Comparison of ENCODE assay signal across 20 mouse cellular contexts in the genomic region with DNA sequence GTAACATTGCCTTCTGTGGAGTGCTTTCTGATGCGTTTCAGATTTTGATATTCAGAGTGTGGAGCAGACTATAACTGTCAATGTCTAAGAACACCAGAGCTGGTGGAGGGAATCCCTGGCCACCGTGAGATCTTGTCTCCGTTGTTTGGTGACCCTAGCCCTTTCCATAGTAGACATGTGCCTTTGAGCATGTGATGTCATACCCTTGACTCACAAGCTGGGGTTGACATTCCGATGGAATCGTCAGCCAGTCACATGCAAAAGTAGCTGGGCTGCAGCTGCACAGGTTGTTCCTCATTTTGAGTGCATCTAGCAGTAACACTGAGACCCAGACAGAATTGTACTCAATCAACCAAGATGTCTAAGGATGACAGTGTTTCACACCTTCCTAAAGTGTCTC. TPM values are rescaled to one million over a fixed set of nuclear protein-coding genes. Genes with fewer than 3 reads are reported as not detected.
DNase-seq lines count a peak whose midpoint lies in the region; ATAC-seq lines count a peak whose summit lies in the region.
"Had no signal": no experiment of that assay in that cellular context is flagged by ENCODE, and none has a peak within 500 bp of the region (broad histone marks: within the 10 kb centered on the region; RNA-seq: fewer than 3 reads in every experiment).

No protein-coding gene starts in this region.

- no peak overlapping the region for H3K27ac ChIP-seq in neural tube, embryonic 12.5 days
- H3K27ac ChIP-seq in hindbrain, embryonic 14.5 days = no peak overlapping the region
- H3K27ac ChIP-seq in neural tube, embryonic 14.5 days (ENCODE audit: low read depth, low read length) = no peak overlapping the region
- H3K27ac ChIP-seq in intestine, embryonic 15.5 days = no peak overlapping the region
- H3K27ac ChIP-seq: embryonic facial prominence, embryonic 12.5 days; kidney, postnatal 0 days had no signal

- H3K4me2 ChIP-seq in neural tube, embryonic 12.5 days (replicated peaks) = 0 out of 2 replicates have a peak overlapping the region, but pooled peaks have one; percentile 21
- H3K4me2 ChIP-seq in hindbrain, embryonic 14.5 days (replicated peaks) = peak overlapping the region; percentile 40
- H3K4me2 ChIP-seq in neural tube, embryonic 14.5 days (ENCODE audit: low read depth, low read length) = peak overlapping the region; percentile 29
- no peak overlapping the region for H3K4me2 ChIP-seq in intestine, embryonic 15.5 days (replicated peaks)
- H3K4me2 ChIP-seq: embryonic facial prominence, embryonic 12.5 days had no signal

- peak; percentile 80 for DNase-seq in heart, adult 11 months
- no peak for DNase-seq in heart, postnatal 4 days
- DNase-seq in neural tube, embryonic 10.5 days (ENCODE audit: extremely low spot score, low spot score) = no peak
- DNase-seq in hindbrain, embryonic 14.5 days (ENCODE audit: low spot score) = no peak
- DNase-seq in left cerebral cortex, postnatal 25 days (ENCODE audit: low spot score in 2 of 2) = no peak
- DNase-seq: cerebellum, adult 8-10 months; gastrocnemius, postnatal 36 days; kidney, adult 18-20 months; liver; liver, postnatal 0 days; lung, postnatal 14 days; thymus, postnatal 14 days had no signal

- no peaks in the 10 kb centered on the region for H3K36me3 ChIP-seq in neural tube, embryonic 12.5 days
- H3K36me3 ChIP-seq in hindbrain, embryonic 14.5 days (replicated peaks; ENCODE audit: control insufficient read depth, insufficient read depth) = no peaks in the 10 kb centered on the region
- H3K36me3 ChIP-seq in neural tube, embryonic 14.5 days (ENCODE audit: control insufficient read depth, insufficient read depth, low read length) = no peaks in the 10 kb centered on the region
- H3K36me3 ChIP-seq in intestine, embryonic 15.5 days = no peaks in the 10 kb centered on the region

- intact Hi-C loops in left cerebral cortex, postnatal 25 days (cut with DNase I) = loop anchor here (5.0 kb wide), 1 partner anchor 208 kb away; no protein-coding TSS in a partner anchor

- H3K9me3 ChIP-seq in neural tube, embryonic 12.5 days = no peaks in the 10 kb centered on the region
- H3K9me3 ChIP-seq in hindbrain, embryonic 14.5 days (ENCODE audit: control insufficient read depth, low read length) = no peaks in the 10 kb centered on the region
- H3K9me3 ChIP-seq in neural tube, embryonic 14.5 days (ENCODE audit: control insufficient read depth, low read length) = no peaks in the 10 kb centered on the region
- no peaks in the 10 kb centered on the region for H3K9me3 ChIP-seq in intestine, embryonic 15.5 days
- H3K9me3 ChIP-seq: embryonic facial prominence, embryonic 12.5 days had no signal

- H3K4me1 ChIP-seq in neural tube, embryonic 12.5 days = peaks cover 59% of the 10 kb centered on the region
- H3K4me1 ChIP-seq in hindbrain, embryonic 14.5 days (replicated peaks; ENCODE audit: control insufficient read depth, insufficient read depth, low read length) = peaks cover 30% of the 10 kb centered on the region
- H3K4me1 ChIP-seq in neural tube, embryonic 14.5 days (ENCODE audit: control insufficient read depth, insufficient read depth, low read length) = peaks cover 36% of the 10 kb centered on the region
- no peaks in the 10 kb centered on the region for H3K4me1 ChIP-seq in intestine, embryonic 15.5 days (replicated peaks)

- no peak for ATAC-seq in neural tube, embryonic 12.5 days (ENCODE audit: low FRiP score, low read depth)
- no peak for ATAC-seq in hindbrain, embryonic 14.5 days (ENCODE audit: low FRiP score)
- no peak for ATAC-seq in neural tube, embryonic 14.5 days (ENCODE audit: low read depth)
- ATAC-seq in intestine, embryonic 15.5 days = no peak
- ATAC-seq: forebrain, embryonic 14.5 days; liver, postnatal 0 days had no signal

- no peak overlapping the region for H3K4me3 ChIP-seq in neural tube, embryonic 12.5 days
- no peak overlapping the region for H3K4me3 ChIP-seq in hindbrain, embryonic 14.5 days (replicated peaks; ENCODE audit: low read length)
- no peak overlapping the region for H3K4me3 ChIP-seq in neural tube, embryonic 14.5 days (ENCODE audit: low read depth, low read length)
- no peak overlapping the region for H3K4me3 ChIP-seq in intestine, embryonic 15.5 days (replicated peaks)
- H3K4me3 ChIP-seq: embryonic facial prominence, embryonic 12.5 days; erythroblast, embryonic 14.5 days; myocyte had no signal

- 70% methylated on average over 5 of the region's 5 CpGs for WGBS in neural tube, embryonic 12.5 days
- WGBS in hindbrain, embryonic 14.5 days = 64% methylated on average over 5 of the region's 5 CpGs
- 52% methylated on average over 5 of the region's 5 CpGs for WGBS in neural tube, embryonic 14.5 days
- WGBS in intestine, embryonic 15.5 days = 63% methylated on average over 5 of the region's 5 CpGs

- no peak overlapping the region for H3K9ac ChIP-seq in neural tube, embryonic 12.5 days
- no peak overlapping the region for H3K9ac ChIP-seq in hindbrain, embryonic 14.5 days
- H3K9ac ChIP-seq in neural tube, embryonic 14.5 days (replicated peaks; ENCODE audit: low read depth, low read length) = no peak overlapping the region
- no peak overlapping the region for H3K9ac ChIP-seq in intestine, embryonic 15.5 days
- H3K9ac ChIP-seq: embryonic facial prominence, embryonic 12.5 days; liver, postnatal 0 days had no signal

- H3K27me3 ChIP-seq in neural tube, embryonic 12.5 days (replicated peaks) = peaks cover 15% of the 10 kb centered on the region
- H3K27me3 ChIP-seq in hindbrain, embryonic 14.5 days (ENCODE audit: control insufficient read depth, insufficient read depth, low read length) = no peaks in the 10 kb centered on the region
- no peaks in the 10 kb centered on the region for H3K27me3 ChIP-seq in neural tube, embryonic 14.5 days (ENCODE audit: control insufficient read depth, insufficient read depth, low read length)
- H3K27me3 ChIP-seq in intestine, embryonic 15.5 days (replicated peaks) = peaks cover 27% of the 10 kb centered on the region

RNA-seq across cellular contexts. Expression of a gene that starts 7.4 kb away (rescaled TPM):
- total RNA-seq in heart, postnatal 4 days (2021) = 10 to 100 TPM; 27.2 to 31.0 TPM
- polyA plus RNA-seq in neural tube, embryonic 12.5 days (2016; fragmentation: Nextera tagmentation; extraction: Ambion mirVana) = 109 and 112 TPM in 2 replicates
- 123 TPM in 2 replicates for polyA plus RNA-seq in hindbrain, embryonic 14.5 days (2014; fragmentation: Nextera tagmentation; extraction: Ambion mirVana)
- 194 and 226 TPM in 2 replicates for polyA plus RNA-seq in neural tube, embryonic 14.5 days (2014; fragmentation: Nextera tagmentation; extraction: Ambion mirVana)
- polyA plus RNA-seq in intestine, embryonic 15.5 days (2015; fragmentation: Nextera tagmentation; extraction: Ambion mirVana) = 9.5 and 12.1 TPM in 2 replicates
- total RNA-seq in left cerebral cortex, postnatal 25 days (2021) = 1 to 10 TPM; 2.4 to 5.1 TPM
- polyA plus RNA-seq: erythroblast, embryonic 14.5 days had no signal
